Mouse (Mus musculus) B cell, adult (primary cell): ENCODE results near the gene Olfr729. TPM values are rescaled to one million over a fixed set of nuclear protein-coding genes. Genes with fewer than 3 reads are reported as not detected.

Experiments
- total RNA-seq: library from RNA; stranded (reverse); gene quantifications from 4 replicates; pipeline ENCODE4 v1.2.4, GENCODE M21; 2023; ENCODE audit not compliant: inconsistent age

Gene Olfr729
- total RNA-seq: not detected in 4 replicates

DNA sequence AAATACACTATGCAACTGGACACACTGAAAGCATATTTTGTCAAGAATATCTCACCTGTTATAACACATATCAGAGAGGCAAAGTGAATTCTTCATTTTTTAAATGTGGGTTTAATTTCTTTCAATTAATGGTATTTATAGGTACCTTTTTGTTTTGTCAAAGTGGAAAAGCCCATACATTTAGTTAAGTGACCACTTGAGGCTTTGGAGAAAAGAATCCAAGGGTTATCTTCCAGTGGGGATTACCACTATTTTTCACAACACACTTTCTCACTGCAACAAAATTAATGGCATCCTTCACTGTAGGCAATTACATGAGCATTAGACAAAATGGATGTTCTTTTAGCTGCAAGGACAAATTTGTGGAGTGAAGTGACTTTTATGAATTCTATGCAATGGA is at the start of gene Olfr729:
TSS of gene Olfr729 (minus strand) at position 101 of the 400 bp plus-strand sequence.

GRCm38 (mm10) chr14:50188098-50188497 is 35.4 kb upstream of the Olfr729 start, which contains the start of gene Olfr730:
Olfr730 (minus strand) TSS chr14:50188198.

GRCm38 (mm10) chr14:50142580-50142979 is 10.1 kb downstream of the Olfr729 start, which contains the start of gene Olfr728:
Olfr728 (minus strand) TSS chr14:50142680.

DNA sequence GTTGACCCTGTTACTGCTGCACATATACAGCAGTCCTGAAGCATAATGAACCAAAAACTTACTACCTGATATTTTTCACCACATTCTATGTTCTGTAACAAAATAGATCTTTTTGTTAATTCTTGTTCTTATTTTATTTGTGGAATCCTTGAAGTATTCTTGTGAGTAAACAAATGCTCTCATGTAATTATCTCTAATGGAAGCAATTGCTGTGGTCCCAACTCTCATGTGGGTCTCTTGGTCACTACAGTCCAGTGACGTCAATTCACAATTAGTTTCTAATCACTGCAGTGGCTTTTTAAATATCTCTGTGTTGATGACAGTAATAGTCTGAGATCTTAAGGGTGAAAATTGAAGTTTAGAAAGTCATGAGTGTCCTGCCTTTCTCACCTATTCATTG is 29.8 kb downstream of the Olfr729 start, which contains the start of gene Olfr727:
TSS of gene Olfr727 (plus strand) at position 301 of the 400 bp plus-strand sequence.

Other genes with a start within 250 kb of the Olfr729 start
- not detected in 4 replicates for gene Olfr723, start 221.1 kb downstream of the Olfr729 start, total RNA-seq
- not detected in 4 replicates for gene Olfr724, start 189.6 kb downstream of the Olfr729 start, total RNA-seq
- gene Olfr725, start 112.5 kb downstream of the Olfr729 start, total RNA-seq: not detected in 4 replicates
- gene Olfr726, start 62.0 kb downstream of the Olfr729 start, total RNA-seq: not detected in 4 replicates
- gene Olfr727, start 29.7 kb downstream of the Olfr729 start, total RNA-seq: not detected in 4 replicates
- gene Olfr728, start 10.2 kb downstream of the Olfr729 start, total RNA-seq: not detected in 4 replicates
- not detected in 4 replicates for gene Olfr730, start 35.3 kb upstream of the Olfr729 start, total RNA-seq
- not detected in 4 replicates for gene Olfr731, start 89.0 kb upstream of the Olfr729 start, total RNA-seq
- not detected in 4 replicates for gene Olfr732, start 131.3 kb upstream of the Olfr729 start, total RNA-seq
- gene Olfr733, start 148.6 kb upstream of the Olfr729 start, total RNA-seq: not detected in 4 replicates
- not detected in 4 replicates for gene Olfr734, start 173.9 kb upstream of the Olfr729 start, total RNA-seq
- gene Olfr735, start 196.0 kb upstream of the Olfr729 start, total RNA-seq: not detected in 4 replicates
- gene Tlr11, start 205.0 kb upstream of the Olfr729 start, total RNA-seq: 0.22 TPM in 1 of 4 replicates, not detected in the others
- gene Olfr736, start 228.3 kb upstream of the Olfr729 start, total RNA-seq: not detected in 4 replicates